Mouse (Mus musculus) intestine, embryonic 15.5 days (tissue): ENCODE measurements around the gene Mmgt2. TPM values are rescaled to one million over a fixed set of nuclear protein-coding genes. Genes with fewer than 3 reads are reported as not detected.
A peak's percentile ranks its signal among the peaks of the same experiment; 100 is the strongest.

Experiments used
- ATAC-seq: fragments of 200-750 bp; cut with Nextera tagmentation; 2 replicates; pipeline ENCODE4 v1.8.0; 2017; ENCODE audit warnings: moderate TSS enrichment, moderate library complexity
- H3K27ac ChIP-seq: fragments of 300-500 bp; sonication (generic); 2 replicates; pipeline ENCODE4 v1.5.1; 2015; ENCODE audit warnings: mild to moderate bottlenecking, inconsistent platforms
- H3K27me3 ChIP-seq: fragments of 300-500 bp; sonication (generic); replicated peaks from 2 replicates; pipeline ENCODE4 v1.6.1; 2015; ENCODE audit warnings: inconsistent platforms
- H3K36me3 ChIP-seq: fragments of 300-500 bp; sonication (generic); 2 replicates; pipeline ENCODE4 v1.6.1; 2015; ENCODE audit warnings: inconsistent platforms
- H3K4me1 ChIP-seq: fragments of 300-500 bp; sonication (generic); replicated peaks from 2 replicates; pipeline ENCODE4 v1.6.1; 2015; ENCODE audit warnings: inconsistent platforms
- H3K4me2 ChIP-seq: fragments of 300-500 bp; sonication (generic); replicated peaks from 2 replicates; pipeline ENCODE4 v1.6.1; 2015; ENCODE audit warnings: mild to moderate bottlenecking, inconsistent platforms
- H3K4me3 ChIP-seq: fragments of 300-500 bp; sonication (generic); replicated peaks from 2 replicates; pipeline ENCODE4 v1.5.1; 2015; ENCODE audit warnings: inconsistent platforms
- H3K9ac ChIP-seq: fragments of 300-500 bp; sonication (generic); 2 replicates; pipeline ENCODE4 v1.6.1; 2015; ENCODE audit warnings: inconsistent platforms
- H3K9me3 ChIP-seq: fragments of 300-500 bp; sonication (generic); 2 replicates; pipeline ENCODE4 v1.6.1; 2016; ENCODE audit warnings: inconsistent platforms
- WGBS: fragments of 180-500 bp; shearing (Covaris S2); methylation state at CpG from one replicate; pipeline ENCODE4 v1.1.7; 2015; 5-methylcytosine and 5-hydroxymethylcytosine counted together
- polyA plus RNA-seq: library from polyadenylated mRNA; unstranded; fragments of >200 nt; fragmentation: Nextera tagmentation; extraction: Ambion mirVana; gene quantifications from 2 replicates; pipeline ENCODE4 v1.2.1, GENCODE M21; 2015

The Mmgt2 gene
- polyA plus RNA-seq = 71.8 and 72.4 TPM in 2 replicates

DNA sequence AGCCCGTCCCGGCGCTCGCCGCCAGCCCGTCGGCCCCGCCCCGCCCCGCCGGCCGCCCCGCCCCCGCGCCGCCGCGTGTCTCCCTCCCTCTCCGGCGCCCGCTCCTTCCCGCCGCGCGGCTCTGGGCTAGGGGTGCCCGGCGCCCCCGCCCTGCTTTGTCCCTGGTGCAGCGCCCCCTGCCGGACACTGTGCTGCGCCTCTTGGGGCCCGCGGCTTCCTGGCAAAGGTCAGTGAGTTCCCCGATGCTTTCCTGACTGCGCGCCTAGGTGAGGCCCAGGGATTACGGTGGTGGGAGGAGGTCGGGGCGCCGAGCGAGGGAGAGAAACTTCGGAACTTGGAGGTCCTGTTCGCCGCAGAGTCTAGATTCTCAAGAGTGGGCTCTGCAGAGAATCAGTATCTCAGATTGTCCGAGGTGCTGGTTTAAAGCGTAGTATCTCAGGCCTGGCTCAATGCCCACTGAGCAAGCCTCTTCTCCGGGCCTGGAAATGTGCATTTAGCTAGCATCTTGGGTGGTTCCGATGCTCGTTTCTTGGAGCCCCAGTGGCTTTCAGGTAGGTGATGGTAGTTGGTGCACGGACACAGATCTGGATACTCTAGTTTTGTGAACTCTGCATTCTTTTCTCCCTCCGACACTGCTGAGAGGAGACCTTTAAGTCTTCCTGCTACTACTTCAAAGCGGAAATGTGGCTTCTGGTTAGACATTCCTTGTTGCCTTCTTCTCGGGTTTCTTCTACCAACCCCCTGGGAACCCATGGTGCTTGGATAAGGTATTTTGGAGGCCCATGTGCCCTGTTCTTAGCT, at the start of gene Mmgt2:
TSS of gene Mmgt2 (plus strand) at position 74 of the 801 bp plus-strand sequence.
- Histone ChIP-seq H3K27ac (peak within 1 kb of the TSS; percentile 91), H3K9ac (peak within 1 kb of the TSS; percentile 73), H3K27me3 (no peaks in the 10 kb centered on the region), H3K4me1 (peaks cover 35% of the 10 kb centered on the region), H3K36me3 (0 out of 2 replicates have a peak, but pooled peaks cover 3% of the 10 kb centered on the region), H3K4me3 (peak within 1 kb of the TSS; percentile 78), H3K4me2 (peak within 1 kb of the TSS; percentile 93), H3K9me3 (no peaks in the 10 kb centered on the region)
- ATAC-seq = peak; percentile 92
- WGBS = under 1% methylated on average over 25 of the region's 53 CpGs

DNA sequence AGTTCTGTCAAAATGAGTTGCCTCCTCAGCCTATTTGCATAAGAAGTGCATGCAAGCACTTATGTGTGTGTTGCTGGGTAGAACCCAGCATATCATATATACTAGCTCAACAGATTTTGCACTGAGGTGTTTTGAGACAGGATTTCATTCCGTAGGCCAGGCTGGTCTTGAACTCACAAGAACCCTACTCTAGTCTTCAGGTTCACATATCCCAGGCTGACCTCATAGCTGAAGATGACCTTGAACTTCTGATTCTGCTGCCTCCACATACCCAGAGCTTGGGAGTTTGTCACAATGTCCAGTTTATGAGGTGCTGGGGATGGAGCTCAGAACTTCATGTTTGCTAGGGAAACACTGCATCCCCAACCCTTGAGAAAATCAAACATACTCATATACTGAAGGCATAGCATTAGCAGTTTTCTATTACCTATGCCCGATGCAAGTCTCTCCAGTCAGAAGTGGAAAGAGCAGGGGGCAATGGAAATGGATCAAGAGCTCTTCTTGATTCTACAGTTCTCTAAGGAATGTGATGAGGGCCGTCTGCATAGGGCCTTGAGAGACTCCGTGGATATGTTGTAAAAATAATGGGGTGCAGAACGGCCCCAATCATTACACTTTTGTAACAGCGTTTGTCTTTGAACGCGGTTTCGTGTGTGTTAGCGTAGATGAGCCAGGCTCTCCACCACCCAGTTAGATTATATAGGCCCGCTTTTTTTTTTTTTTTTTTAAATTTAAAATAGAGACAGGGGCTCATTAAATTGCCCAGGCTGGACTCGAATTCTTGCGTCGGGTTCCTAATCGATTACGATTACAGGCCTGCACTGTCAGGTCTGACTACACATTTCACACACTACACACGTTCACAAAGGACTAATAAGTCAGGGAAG, 46.5 kb upstream of the Mmgt2 start:
- no peaks in the 10 kb centered on the region for H3K27me3 ChIP-seq
- H3K27ac ChIP-seq = peak overlapping the region; percentile 92
- no peak; the same call in none of the 2 replicates for ATAC-seq
- 13% methylated on average over 17 of the region's 17 CpGs for WGBS
- peak overlapping the region; percentile 42 for H3K9ac ChIP-seq
- H3K4me1 ChIP-seq = peaks cover 18% of the 10 kb centered on the region
- H3K9me3 ChIP-seq = no peaks in the 10 kb centered on the region
- peak overlapping the region; percentile 54 for H3K4me2 ChIP-seq
- peak overlapping the region; percentile 68 for H3K4me3 ChIP-seq
- peaks cover 16% of the 10 kb centered on the region for H3K36me3 ChIP-seq

DNA sequence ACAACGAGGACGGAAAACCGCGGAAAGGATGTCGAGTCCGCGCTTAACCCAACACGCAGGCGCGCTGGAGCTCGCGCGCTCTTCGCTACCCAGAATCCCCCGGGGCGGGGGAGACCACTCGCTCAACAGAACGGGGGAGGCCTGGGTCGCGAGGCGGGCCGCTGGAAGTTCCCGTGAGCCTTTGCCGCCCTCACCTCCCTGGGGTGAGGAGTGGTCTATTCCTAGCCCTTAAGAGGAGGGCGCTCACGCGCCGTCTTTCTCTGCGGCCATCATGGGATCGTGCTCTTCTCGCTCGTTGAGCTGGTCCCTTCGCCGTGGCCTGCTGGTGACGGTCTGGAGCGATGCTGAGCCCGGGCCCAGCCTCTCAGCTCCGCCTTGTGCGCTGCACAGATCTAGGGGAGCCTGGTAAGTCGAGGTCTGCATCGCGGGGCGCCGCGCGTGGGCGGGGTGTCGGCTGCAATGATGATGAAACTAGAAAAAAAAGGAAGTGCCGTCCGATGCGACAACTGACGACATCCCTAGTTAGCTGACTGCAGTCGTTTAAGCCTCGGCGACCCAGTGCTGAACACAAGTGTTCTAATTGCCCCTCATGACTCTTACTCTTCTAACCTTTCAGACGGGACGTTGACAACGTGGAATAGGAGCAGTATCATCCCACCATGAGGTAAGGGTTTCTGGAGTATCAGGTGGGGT, 45.7 kb upstream of the Mmgt2 start:
- H3K4me2 ChIP-seq = peak overlapping the region; percentile 68
- ATAC-seq = peak; percentile 93
- peaks cover 18% of the 10 kb centered on the region for H3K4me1 ChIP-seq
- peak overlapping the region; percentile 92 for H3K27ac ChIP-seq
- peak overlapping the region; percentile 68 for H3K4me3 ChIP-seq
- H3K27me3 ChIP-seq = no peaks in the 10 kb centered on the region
- H3K9ac ChIP-seq = peak overlapping the region; percentile 96
- H3K36me3 ChIP-seq = peaks cover 20% of the 10 kb centered on the region
- WGBS = under 1% methylated on average over 58 of the region's 58 CpGs
- no peaks in the 10 kb centered on the region for H3K9me3 ChIP-seq

DNA sequence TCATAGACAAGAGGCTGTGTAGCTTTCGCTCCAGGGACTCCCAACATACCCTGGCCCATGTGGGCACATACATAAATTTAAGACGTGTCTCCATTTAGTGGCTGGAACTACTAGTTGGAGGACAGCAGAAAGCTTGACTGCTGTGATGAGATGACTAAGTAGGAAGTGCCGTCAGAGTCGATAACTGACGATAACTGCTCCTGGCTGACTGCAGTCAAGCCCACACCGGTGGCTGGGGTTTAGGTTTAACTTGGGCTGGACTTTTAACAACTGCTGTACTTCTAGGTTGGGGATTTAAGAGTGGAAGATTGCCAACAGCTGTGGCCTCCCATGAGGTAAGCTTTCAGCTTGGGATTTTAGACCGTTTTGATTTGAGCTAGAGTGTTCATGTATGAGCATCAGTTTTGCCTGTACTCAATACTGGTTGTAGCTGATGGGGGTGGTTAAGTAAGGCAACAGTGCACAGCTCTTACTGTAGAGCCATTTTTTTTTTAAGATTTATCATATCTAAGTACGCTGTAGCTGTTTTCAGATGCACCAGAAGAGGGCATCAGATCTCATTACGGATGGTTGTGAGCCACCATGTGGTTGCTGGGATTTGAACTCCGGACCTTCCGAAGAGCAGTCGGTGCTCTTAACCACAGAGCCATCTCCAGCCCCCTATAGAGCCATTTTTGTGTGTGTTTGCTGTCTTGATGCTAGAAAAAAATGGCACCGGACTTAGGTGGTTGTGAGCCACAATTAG, 45.0 kb upstream of the Mmgt2 start:
- ATAC-seq = peak; percentile 1; the same call in 1 of the 2 replicates
- H3K36me3 ChIP-seq = peaks cover 23% of the 10 kb centered on the region

DNA sequence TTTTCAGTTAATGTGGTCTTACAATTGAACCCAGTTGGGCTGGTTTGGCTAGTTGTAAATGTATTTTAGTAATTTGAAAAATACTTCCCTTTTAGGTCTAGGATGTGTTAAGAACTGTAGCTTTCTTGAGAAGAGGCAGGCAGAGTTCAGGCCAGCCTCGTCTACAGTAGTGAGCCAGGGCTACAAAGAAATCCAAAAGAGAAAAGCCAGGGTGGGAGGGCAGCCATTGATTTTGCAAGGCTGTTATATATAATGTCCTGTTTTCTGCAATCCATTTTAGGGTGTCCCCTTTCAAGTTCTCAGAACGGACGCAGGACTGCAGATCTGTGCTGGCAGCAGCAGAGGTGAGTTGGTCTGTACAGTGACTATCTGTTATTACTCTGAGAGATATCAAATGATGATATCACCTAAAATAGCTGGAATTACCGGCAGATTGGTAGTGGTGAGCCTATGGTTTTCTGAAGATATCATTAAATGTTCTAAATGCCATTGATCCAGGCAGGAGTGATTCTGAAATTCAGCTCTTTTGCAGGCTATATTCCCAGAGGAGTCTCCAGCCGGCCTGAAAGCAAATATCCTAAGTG, 44.2 kb upstream of the Mmgt2 start:
- Histone ChIP-seq H3K9ac (peak overlapping the region; percentile 96), H3K27ac (peak overlapping the region; percentile 92), H3K4me2 (peak overlapping the region; percentile 68), H3K36me3 (peaks cover 25% of the 10 kb centered on the region), H3K4me3 (peak overlapping the region; percentile 68), H3K4me1 (peaks cover 18% of the 10 kb centered on the region), H3K27me3 (no peaks in the 10 kb centered on the region), H3K9me3 (no peaks in the 10 kb centered on the region)
- WGBS = 16% methylated on average over 5 of the region's 5 CpGs
- no peak for ATAC-seq

More for the DNA sequence above, 45.0 kb upstream of the Mmgt2 start:
- H3K9ac ChIP-seq = peak overlapping the region; percentile 96
- peak overlapping the region; percentile 92 for H3K27ac ChIP-seq
- H3K4me3 ChIP-seq = peak overlapping the region; percentile 68
- peak overlapping the region; percentile 68 for H3K4me2 ChIP-seq
- peaks cover 18% of the 10 kb centered on the region for H3K4me1 ChIP-seq
- no peaks in the 10 kb centered on the region for H3K27me3 ChIP-seq
- under 1% methylated on average over 13 of the region's 13 CpGs for WGBS
- H3K9me3 ChIP-seq = no peaks in the 10 kb centered on the region

DNA sequence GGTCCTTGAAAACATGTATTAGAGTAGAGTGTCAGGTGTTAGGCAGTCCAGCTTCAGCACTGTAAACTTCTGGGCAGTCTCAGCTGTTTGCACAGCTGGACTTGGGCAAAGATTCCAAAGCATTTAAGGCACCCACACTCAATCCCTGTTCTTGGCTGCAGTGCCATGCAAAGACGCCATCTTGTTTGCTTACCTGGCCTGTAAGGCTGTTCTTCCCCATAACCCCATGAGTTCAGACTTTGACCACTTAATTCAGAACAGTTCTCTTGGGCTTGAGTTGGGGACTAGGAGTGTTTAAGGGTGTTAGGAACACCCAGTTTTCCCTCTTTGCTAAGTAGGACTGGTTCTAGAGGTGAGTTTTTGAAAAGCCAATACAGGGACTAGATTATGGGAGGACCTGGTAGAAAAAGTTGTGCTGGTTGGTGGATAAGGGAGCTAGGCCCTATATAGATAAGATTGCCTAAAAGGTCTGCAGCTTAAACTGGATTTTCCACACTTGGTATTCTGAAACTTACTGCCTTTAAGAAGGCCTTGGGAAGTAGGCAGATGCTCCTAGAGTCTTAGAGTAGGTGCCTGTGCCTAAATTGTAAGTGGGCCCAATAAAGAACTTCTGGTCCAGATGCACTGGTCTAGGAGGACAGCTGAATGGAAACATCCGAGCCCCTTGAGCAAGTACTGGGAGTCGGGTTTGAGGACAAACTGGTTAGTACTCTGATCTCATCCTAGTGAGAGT, 43.4 kb upstream of the Mmgt2 start:
- Histone ChIP-seq H3K9me3 (no peaks in the 10 kb centered on the region), H3K9ac (peak overlapping the region; percentile 23), H3K27ac (peak overlapping the region; percentile 92; the same call in 1 of the 2 replicates), H3K4me1 (peaks cover 18% of the 10 kb centered on the region), H3K4me2 (peak overlapping the region; percentile 68), H3K4me3 (peak overlapping the region; percentile 68), H3K27me3 (no peaks in the 10 kb centered on the region), H3K36me3 (peaks cover 28% of the 10 kb centered on the region)
- WGBS = 24% methylated on average over 3 of the region's 3 CpGs
- no peak for ATAC-seq

DNA sequence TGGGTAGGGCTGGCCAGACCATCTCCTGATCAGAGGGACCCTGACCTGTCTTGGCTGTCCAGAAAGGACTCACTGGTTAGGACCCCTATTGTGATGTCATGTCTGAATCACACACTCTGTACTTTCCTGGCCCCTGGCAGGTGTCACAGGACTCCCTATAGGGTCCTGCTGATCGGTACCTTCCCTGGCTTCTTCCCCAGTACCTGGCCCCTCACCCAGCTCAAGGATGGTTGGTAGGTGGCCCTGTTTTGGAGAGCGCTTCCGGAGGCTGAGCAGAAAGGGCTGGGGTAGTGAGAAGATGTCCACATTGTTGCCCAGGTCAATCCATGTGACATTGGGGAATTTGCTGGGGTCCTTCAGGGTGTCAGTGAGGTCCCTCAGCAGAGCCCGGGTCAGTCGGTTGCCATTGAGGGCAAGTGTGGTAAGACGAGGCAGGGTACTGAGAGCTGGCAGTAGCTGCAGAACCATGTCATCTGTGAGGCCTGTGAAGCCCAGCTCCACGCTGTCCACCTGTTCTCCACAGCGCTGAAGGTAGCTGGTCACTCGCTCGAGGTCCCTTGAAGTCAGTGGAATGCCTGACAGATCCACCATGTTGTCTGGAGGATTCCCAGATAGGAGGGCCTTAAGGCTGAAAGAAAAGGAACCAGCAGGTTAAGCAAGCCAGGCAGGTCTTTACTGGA, 42.7 kb upstream of the Mmgt2 start:
- H3K36me3 ChIP-seq = peaks cover 28% of the 10 kb centered on the region
- no peaks in the 10 kb centered on the region for H3K27me3 ChIP-seq
- H3K4me1 ChIP-seq = peaks cover 18% of the 10 kb centered on the region
- no peaks in the 10 kb centered on the region for H3K9me3 ChIP-seq
- H3K9ac ChIP-seq = peak overlapping the region; percentile 23; the same call in 1 of the 2 replicates
- WGBS = 49% methylated on average over 10 of the region's 10 CpGs
- peak; percentile 10; the same call in 1 of the 2 replicates for ATAC-seq
- peak overlapping the region; percentile 68; the same call in 1 of the 2 replicates for H3K4me3 ChIP-seq
- peak overlapping the region; percentile 68 for H3K4me2 ChIP-seq
- peak overlapping the region; percentile 92 for H3K27ac ChIP-seq

DNA sequence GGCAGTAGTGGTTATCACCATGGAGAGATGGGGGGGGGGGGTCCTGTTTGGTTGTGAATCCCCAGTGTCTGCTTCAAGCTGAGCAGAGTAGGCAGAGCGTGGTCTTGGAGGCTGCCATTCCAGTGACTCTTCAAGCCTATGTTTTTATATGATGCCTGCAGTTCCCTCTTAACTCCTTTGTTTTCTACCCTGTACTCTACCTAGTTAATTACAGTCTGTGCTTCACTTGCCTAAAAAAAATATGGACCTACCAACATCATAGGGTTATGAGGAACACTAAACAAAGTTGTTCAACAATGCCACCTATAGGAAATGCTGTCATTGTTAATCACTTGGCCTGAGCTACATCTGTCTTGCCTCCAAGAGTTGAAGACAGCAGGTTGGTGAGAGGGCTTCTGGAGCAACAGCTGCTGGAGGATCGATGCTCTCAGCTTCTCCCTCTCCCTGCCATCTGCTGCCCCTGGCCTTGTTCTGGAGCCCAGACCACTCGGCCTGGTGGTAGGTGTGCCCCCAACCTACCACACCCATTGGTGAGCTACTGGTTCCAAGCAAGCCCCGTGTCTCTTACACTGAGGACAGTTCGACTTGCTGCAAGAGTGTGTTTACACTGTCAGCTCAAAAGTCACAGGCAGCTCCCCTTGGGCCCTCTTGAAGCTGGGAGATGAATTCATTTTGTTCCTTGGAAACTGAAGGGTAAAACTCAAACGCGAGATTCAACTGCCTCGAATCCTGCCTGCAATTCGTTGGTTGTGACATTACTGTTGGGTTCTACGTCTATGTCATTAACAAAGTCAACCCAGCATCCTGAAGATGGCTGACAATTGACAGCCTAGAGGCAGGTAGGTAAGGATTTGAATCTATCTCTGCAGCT, 41.9 kb upstream of the Mmgt2 start:
- no peaks in the 10 kb centered on the region for H3K27me3 ChIP-seq
- H3K9me3 ChIP-seq = no peaks in the 10 kb centered on the region
- peaks cover 28% of the 10 kb centered on the region for H3K36me3 ChIP-seq
- WGBS = 53% methylated on average over 10 of the region's 10 CpGs
- no peak for ATAC-seq
- no peak overlapping the region for H3K9ac ChIP-seq
- no peak overlapping the region for H3K4me3 ChIP-seq
- H3K4me1 ChIP-seq = peaks cover 18% of the 10 kb centered on the region
- H3K4me2 ChIP-seq = peak overlapping the region; percentile 68; the same call in 1 of the 2 replicates
- no peak overlapping the region for H3K27ac ChIP-seq

DNA sequence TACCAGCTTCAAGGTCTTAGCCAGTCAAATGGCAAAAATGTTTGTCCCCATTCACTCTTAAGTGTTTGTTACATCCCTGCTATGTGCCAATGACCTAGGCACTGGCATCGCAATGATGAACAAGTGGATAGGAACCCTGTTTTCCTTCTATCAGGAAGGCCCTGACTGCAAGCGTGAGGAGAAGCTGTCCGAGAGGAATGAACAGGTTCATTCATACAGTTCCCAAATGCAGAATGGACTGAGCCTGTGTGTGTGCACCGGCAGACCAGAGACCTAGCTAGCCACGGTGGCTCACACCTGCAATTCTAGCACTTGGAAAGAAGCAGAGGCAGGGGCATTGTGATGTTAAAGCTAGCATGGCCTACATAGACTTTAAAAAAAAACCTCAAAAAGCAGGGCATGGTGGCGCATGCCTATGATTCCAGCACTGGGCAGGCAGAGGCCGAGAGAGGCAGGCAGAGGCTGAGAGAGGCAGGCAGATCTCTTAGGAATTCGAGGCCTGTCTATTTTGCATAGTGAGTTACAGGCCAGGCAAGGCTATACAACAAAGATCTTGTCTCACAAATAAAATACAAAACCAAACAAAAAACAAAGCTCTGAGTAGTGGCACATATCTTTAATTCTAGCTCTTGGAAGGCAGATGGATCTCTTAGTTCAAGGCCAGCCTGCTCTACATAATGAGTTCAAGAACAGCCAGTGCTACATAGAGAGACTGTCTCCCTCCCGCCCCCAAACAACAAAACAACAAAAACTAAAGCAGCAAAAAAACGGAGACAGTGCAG, 41.1 kb upstream of the Mmgt2 start:
- no peak overlapping the region for H3K9ac ChIP-seq
- H3K27ac ChIP-seq = no peak overlapping the region
- H3K4me1 ChIP-seq = peaks cover 18% of the 10 kb centered on the region
- H3K4me3 ChIP-seq = no peak overlapping the region
- H3K4me2 ChIP-seq = no peak overlapping the region
- H3K36me3 ChIP-seq = peaks cover 33% of the 10 kb centered on the region
- WGBS = 70% methylated on average over 10 of the region's 10 CpGs
- no peaks in the 10 kb centered on the region for H3K27me3 ChIP-seq
- no peak for ATAC-seq
- no peaks in the 10 kb centered on the region for H3K9me3 ChIP-seq
